8 mouse cellular contexts compared by ENCODE assay signal in genomic region chr14:61684473-61685230, GRCm38 (mm10).
DNase-seq lines count a peak whose midpoint lies in the region; ATAC-seq and TF ChIP-seq lines count a peak whose summit lies in the region.

No protein-coding gene starts in this region.

- H3K27ac ChIP-seq in cerebellum, adult 2 months (ENCODE audit: insufficient read depth, low read length), result no peak overlapping the region
- no peak overlapping the region for H3K27ac ChIP-seq in forebrain, embryonic 12.5 days
- H3K27ac ChIP-seq in limb, embryonic 14.5 days (replicated peaks; ENCODE audit: low read depth, low read length), result no peak overlapping the region; the same call in 1 of the 2 replicates
- H3K27ac ChIP-seq in small intestine, adult 2 months (ENCODE audit: insufficient read depth, low read depth, low read length), result no peak overlapping the region; the same call in 1 of the 2 replicates

- peaks cover 7% of the 10 kb centered on the region; the same call in 1 of the 2 replicates for H3K27me3 ChIP-seq in cerebellum, adult 2 months (ENCODE audit: control insufficient read depth, insufficient read depth, low read length)
- H3K27me3 ChIP-seq in forebrain, embryonic 12.5 days, result peaks cover 62% of the 10 kb centered on the region
- peaks cover 21% of the 10 kb centered on the region for H3K27me3 ChIP-seq in limb, embryonic 14.5 days (ENCODE audit: control insufficient read depth, insufficient read depth, low read length)
- peaks cover 35% of the 10 kb centered on the region for H3K27me3 ChIP-seq in small intestine, adult 2 months (ENCODE audit: control insufficient read depth, insufficient read depth, low read length)

- ATAC-seq in forebrain, embryonic 12.5 days (ENCODE audit: low FRiP score), result no peak
- ATAC-seq in limb, embryonic 14.5 days (ENCODE audit: low FRiP score, low read depth), result no peak
- ATAC-seq in frontal cortex, adult (ENCODE audit: low TSS enrichment), result no peak

- no peak for TF ChIP-seq POLR2A in cerebellum, adult 2 months (IDR thresholded peaks at IDR 0.05; ENCODE audit: borderline replicate concordance, insufficient read depth, low read length)
- TF ChIP-seq POLR2A in limb, embryonic 14.5 days (IDR thresholded peaks at IDR 0.05; ENCODE audit: borderline replicate concordance, extremely low read depth, insufficient read depth, insufficient read length), result no peak
- TF ChIP-seq POLR2A in small intestine, adult 2 months (IDR thresholded peaks at IDR 0.05; ENCODE audit: low read depth, low read length), result no peak

- H3K9ac ChIP-seq in forebrain, embryonic 12.5 days, result no peak overlapping the region
- H3K9ac ChIP-seq in limb, embryonic 14.5 days (ENCODE audit: low read depth, low read length, severe bottlenecking), result peak overlapping the region; percentile 17; the same call in 1 of the 2 replicates

- TF ChIP-seq CTCF in cerebellum, adult 2 months (IDR thresholded peaks at IDR 0.05; ENCODE audit: borderline replicate concordance, insufficient read depth, low read depth, low read length), result no peak
- no peak for TF ChIP-seq CTCF in small intestine, adult 2 months (IDR thresholded peaks at IDR 0.05; ENCODE audit: extremely low read depth, insufficient read length, insufficient replicate concordance, low read depth, low read length)

- peak overlapping the region; percentile 97 for H3K4me2 ChIP-seq in forebrain, embryonic 12.5 days
- H3K4me2 ChIP-seq in limb, embryonic 14.5 days (replicated peaks; ENCODE audit: low read depth, low read length, severe bottlenecking), result peak overlapping the region; percentile 94

- H3K9me3 ChIP-seq in forebrain, embryonic 12.5 days, result no peaks in the 10 kb centered on the region
- H3K9me3 ChIP-seq in limb, embryonic 14.5 days (ENCODE audit: control insufficient read depth, low read length), result no peaks in the 10 kb centered on the region

- peaks cover 4% of the 10 kb centered on the region; the same call in 1 of the 2 replicates for H3K4me1 ChIP-seq in cerebellum, adult 2 months (ENCODE audit: control insufficient read depth, insufficient read depth, low read length)
- H3K4me1 ChIP-seq in forebrain, embryonic 12.5 days, result peaks cover 63% of the 10 kb centered on the region
- H3K4me1 ChIP-seq in limb, embryonic 14.5 days (ENCODE audit: control insufficient read depth, insufficient read depth, low read length), result peaks cover 29% of the 10 kb centered on the region
- H3K4me1 ChIP-seq in small intestine, adult 2 months (ENCODE audit: control insufficient read depth, insufficient read depth, insufficient read length, low read length), result peaks cover 16% of the 10 kb centered on the region

- H3K4me3 ChIP-seq in cerebellum, adult 2 months (replicated peaks; ENCODE audit: insufficient read depth, low read depth, low read length), result no peak overlapping the region
- H3K4me3 ChIP-seq in forebrain, embryonic 12.5 days (replicated peaks), result peak overlapping the region; percentile 19
- peak overlapping the region; percentile 16 for H3K4me3 ChIP-seq in limb, embryonic 14.5 days (replicated peaks; ENCODE audit: low read length)
- H3K4me3 ChIP-seq in small intestine, adult 2 months (ENCODE audit: low read depth, low read length), result peak overlapping the region; percentile 42

- 81% methylated on average over 26 of the region's 26 CpGs for WGBS in cerebellum, adult 2 months
- 7% methylated on average over 26 of the region's 26 CpGs for WGBS in forebrain, embryonic 12.5 days
- WGBS in limb, embryonic 14.5 days, result 12% methylated on average over 26 of the region's 26 CpGs
- 80% methylated on average over 26 of the region's 26 CpGs for WGBS in small intestine, adult 2 months

- no peaks in the 10 kb centered on the region for H3K36me3 ChIP-seq in forebrain, embryonic 12.5 days (replicated peaks)
- no peaks in the 10 kb centered on the region for H3K36me3 ChIP-seq in limb, embryonic 14.5 days (ENCODE audit: control insufficient read depth, insufficient read depth, low read length)
- no peaks in the 10 kb centered on the region for H3K36me3 ChIP-seq in small intestine, adult 2 months (ENCODE audit: control insufficient read depth, insufficient read depth, low read length)

- DNase-seq in cerebellum, adult 9-10 months, result peak; percentile 52
- DNase-seq in cerebellum, adult 2 months, result no peak
- DNase-seq in B cell, adult 2 months, result peak; percentile 51 to 52
- DNase-seq in limb, embryonic 14.5 days (ENCODE audit: low spot score), result no peak
- no peak for DNase-seq in cerebellum, postnatal 25 days

Comparison
In these comparisons a context has a peak if more than half of its experiments do, and no peak if none do; other contexts are left out.
1. DNase-seq: peak in cerebellum, adult 9-10 months (single experiment) and B cell, adult 2 months (2 of 2); none in cerebellum, adult 2 months (0 of 2), limb, embryonic 14.5 days (single experiment) and cerebellum, postnatal 25 days (0 of 2).